Mouse (Mus musculus) skeletal muscle tissue, adult 2 months (tissue): ENCODE data around the gene Gm7247.
"Not testable (repeated sequence)": the region's sequence is repeated elsewhere in the genome, so short reads cannot be mapped to it uniquely, and the experiment has no call there.

Source experiments
- DNase-seq: peaks from one replicate; pipeline ENCODE4 v3.0.0-alpha.2; 2012; ENCODE audit warnings: low read depth, low spot score

The Gm7247 gene

DNA sequence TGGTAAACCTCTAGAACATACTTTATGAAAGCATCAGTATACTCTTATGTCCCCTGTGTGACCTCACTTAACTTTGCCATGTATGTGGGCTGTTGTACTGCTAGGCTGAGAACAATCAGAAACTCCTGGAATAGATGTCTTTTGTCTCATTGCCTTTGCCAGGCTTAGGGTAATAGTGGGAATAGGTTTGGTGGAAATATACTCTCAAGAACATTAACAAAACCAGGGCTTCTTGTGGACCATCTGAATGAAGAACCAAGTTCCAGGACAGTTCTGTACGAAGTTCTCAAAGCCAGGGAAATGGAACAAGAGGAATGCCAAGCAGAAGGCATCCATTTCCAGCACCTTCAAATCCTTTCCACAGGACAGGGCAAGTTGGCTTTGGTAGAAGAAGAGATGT is at the start of gene Gm7247:
Gene Gm7247, plus strand, starts transcription at position 301 of the 400 bp plus-strand sequence.
- no peak for DNase-seq

DNA sequence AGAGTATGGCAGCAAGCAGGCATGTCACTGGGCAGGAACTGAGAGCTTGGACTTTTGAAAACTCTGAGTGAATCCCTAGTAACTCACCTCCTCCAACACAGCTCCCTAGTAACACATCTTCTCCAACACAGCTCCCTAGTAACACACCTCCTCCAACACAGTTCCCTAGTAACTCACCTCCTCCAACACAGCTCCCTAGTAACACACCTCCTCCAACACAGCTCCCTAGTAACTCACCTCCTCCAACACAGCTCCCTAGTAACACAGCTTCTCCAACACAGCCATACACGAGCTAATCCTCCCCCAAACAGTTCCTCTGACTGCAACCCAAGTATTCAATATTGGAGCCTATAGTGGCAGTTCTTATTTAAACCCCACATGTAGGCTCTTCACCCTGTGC is 37.6 kb upstream of the Gm7247 start:
- no peak for DNase-seq

DNA sequence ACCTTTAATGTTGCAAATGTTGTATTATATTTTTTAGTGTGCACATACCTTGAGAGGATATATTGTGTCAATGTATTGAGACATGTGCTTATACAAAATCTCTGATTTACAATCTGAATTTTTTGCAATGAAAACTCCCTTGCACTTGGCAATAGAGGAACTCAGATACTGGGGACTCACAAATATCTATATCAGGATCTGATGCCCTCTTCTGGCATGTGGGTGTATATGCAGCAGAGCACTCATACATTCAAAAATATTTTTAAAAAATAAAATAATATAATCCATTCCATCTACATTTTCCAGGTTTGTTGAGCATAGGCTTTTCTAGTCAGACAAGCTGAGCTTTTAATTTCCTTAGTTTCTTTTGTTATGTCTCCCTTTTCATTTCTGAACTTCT is 15.5 kb upstream of the Gm7247 start:
- DNase-seq, result no peak

DNA sequence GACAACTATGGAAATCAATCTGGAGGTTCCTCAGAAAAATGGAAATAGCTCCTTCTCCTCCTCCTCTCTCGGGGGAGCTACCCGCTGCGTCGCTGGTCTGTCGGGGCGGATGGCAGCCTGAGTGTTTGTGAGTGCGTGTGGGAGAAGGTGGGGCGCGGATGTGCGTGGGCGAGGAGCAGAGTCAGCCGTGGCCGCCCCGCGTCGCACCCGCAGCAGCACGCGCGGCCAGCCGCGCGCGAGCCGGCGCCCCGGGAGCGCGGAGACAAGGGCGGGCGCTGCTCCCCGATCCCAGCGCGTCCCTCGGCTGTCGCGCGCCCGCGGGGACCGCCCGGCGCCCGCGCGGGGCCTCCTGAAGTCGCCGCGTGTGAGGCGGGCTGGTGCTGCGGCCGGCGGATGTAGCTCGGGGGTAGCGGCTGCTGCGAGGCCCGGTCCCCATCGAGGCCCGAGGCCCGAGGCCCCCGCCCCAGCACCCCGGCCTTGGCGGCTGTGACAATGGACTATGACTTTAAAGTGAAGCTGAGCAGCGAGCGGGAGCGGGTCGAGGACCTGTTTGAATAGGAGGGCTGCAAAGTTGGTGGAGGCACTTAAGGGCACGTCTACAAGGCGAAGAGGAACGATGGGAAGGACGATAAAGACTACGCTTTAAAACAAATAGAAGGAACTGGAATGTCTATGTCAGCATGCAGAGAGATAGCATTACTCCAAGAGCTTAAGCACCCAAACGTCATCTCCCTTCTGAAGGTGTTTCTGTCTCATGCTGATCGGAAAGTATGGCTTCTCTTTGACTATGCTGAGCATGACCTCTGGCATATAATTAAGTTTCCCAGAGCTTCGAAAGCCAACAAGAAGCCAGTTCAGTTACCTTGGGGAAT is 3.2 kb upstream of the Gm7247 start:
- no peak for DNase-seq

DNA sequence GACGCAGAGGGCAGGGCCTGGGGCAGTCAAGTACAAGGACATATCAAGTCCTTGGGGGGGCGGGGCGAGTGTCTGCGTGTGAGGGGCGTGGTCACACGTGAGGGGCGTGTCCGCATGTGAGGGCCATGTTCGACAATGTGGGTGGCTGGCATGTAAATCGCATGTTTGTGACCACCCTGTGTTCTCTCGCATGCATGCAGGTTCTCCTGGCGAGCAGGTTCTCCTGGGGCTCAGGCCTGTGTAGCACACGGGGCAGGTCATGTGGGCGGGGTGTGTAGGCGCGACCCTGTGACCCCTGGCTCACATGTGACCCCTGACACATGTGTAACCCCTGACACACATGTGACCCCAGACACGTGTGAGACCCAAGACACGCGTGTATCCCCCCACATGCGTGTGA is 21.2 kb downstream of the Gm7247 start:
- DNase-seq, result no peak

DNA sequence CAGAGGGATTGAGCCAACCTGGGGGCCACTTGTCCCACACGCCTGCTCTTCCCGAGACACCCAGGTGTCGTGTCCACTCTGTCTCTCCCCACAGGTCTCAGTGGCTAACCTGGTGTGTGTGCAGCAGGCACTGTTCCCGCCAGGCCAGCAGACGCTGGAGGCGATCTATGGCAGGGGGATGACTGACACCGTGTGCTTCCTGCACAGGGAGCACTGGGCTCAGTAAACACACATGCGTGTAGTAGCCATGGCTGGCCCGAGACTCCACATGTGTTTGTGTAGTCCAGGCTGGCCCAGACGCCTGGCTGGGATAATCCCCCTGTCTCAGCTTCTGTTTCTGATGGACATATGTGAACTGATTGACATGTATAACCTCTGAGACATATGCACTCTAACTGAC is 22.8 kb downstream of the Gm7247 start:
- no peak for DNase-seq

DNA sequence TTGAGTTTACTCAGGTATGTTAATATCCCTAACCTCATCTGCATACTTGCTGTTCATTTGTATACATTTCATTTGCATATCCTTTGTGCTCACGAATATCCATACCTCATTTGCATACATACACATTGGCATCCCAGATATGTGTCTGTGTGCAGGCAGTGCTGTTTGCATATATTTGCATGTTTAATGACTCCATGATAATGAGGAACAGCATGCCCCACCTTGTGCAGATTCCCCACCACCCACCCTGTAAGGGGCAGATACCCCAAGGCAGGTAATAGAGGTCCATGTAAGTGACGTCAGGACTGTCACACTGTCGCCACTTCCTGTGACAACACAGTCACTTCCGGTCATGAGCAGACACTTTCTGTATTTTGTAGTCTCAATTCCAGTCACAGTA is 24.2 kb downstream of the Gm7247 start:
- DNase-seq, result no peak

DNA sequence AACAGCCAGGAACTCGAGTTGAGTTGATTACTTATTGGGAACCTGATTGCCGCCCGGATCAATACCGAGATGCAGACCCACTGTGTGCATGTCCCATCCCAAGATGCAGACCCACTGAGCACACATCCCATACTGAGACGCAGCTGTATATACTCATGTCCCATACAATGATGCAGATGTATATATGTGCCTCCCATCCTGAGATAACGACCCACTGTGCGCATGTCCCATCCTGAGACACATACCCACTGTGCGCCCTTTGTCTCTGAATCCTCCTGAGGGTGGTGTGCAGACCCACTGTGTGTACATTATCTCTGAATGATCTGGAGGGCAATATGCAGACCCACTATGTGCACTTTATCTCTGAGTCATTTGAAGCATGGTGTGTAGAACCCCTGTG is 26.2 kb downstream of the Gm7247 start:
- DNase-seq, result no peak

DNA sequence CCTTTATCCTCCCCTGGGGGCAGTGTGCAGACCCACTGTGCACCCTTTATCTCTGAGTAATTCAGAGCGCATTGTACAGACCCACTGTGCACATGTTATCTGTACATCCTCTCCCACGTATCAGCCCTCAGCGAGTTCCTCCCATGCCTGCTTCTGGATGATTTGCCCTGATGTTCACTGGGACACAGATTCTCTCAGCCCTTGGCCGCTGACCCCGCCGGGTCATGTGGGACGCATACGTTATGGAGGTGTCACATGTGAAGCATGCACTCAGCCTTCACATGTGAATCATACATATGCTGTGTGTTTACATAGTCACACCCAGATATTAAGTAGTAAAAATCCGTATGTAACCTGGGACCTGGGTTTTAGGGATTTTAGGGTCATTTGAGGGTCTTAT is 26.7 kb downstream of the Gm7247 start:
- no peak for DNase-seq

DNA sequence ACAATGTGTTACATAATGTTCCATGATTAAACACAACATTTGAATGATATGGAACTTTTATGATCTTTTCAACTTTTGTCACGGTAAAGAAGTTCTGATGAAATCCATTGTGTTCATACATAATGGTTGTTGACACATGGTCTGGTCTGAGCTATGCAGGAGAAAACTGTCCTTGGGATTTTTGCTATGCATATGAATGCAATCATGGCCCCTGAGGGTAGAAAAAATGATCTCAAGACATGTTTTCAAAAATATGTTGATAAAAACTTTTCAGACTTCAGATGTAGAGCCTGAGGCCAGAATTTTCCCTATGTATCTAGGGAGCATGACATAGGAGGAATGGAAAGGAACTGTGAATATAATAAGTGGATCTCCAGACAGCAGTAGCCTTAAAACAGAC is 49.0 kb downstream of the Gm7247 start, which contains the start of gene Vmn2r88:
Gene Vmn2r88, plus strand, starts transcription at position 301 of the 400 bp plus-strand sequence.
- DNase-seq, result no peak

DNA sequence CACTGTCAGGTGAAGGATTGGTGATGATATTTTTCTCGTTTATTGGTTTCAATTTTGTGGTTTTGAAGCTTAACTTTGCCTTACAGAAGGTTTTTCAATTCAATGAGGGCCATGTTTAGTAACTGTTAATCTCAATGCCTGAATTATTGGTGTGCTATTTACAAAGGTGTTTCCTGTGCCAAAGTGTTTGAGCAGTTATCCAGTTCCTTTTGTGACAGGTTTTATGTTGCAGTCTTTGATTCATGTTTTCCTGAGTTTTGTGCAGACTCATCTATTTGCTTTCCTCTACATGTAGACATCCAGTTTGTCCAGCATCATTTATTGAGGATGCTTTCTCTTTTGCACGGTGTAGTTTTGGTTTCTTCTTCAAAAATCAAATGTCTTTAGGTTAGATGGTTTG is 62.3 kb downstream of the Gm7247 start:
- DNase-seq, result no peak

DNA sequence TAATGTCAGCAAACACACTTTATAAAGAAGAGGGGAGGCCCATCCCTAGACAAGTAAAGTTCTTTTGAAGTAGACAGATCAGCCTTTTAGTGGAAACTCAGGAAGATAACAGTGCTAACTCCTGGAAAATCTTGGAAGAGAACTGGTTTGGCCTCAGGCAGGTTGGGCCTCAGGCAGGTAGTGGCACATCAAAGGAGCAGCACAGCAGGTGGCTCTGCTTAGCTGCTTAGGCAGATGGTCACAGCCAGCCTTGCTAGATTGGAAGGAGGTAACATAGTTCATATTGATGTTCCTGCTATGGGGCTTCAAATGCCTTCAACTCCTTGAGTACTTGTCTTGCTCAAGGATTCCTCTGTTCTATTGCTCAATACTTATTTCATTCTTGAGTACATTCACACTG is 68.6 kb downstream of the Gm7247 start:
- DNase-seq, result not testable (repeated sequence)

DNA sequence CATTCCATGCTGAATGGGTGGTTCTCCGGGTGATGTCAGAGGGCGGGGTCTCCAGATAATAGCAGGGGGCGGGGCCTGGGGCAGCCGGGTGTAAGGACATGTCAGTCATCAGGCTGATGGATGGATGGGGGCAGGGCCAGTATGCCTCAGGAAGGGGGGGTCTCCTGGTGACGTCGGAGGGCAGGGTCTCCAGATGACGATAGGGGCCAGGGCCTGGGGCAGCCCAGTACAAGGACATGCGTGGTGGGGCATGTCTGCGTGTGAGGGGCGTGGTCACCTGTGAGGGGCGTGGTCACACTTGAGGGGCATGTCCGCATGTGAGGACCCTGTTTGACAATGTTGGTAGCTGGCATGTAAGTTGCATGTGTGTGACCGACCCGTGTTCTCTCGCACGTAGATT is 73.0 kb downstream of the Gm7247 start:
- DNase-seq, result no peak

DNA sequence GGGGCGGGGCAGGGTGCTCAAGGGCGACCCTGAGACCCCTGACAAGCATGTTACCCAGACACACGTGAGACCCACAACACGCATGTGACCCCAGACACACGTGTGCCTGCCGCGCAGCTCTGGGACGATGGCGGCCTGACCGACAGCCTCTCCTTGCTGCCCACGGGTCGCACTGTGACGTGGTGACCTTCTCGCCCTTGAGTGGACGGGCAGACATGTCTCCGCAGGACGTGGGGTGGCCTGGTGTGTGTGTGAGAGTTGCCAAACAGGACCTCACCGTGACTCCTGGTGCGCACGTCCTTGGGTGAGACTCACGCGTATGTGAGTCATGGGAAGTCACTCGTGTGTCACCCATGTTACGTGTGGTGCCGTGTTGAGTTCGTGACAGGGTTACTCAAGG is 73.5 kb downstream of the Gm7247 start:
- DNase-seq, result no peak

DNA sequence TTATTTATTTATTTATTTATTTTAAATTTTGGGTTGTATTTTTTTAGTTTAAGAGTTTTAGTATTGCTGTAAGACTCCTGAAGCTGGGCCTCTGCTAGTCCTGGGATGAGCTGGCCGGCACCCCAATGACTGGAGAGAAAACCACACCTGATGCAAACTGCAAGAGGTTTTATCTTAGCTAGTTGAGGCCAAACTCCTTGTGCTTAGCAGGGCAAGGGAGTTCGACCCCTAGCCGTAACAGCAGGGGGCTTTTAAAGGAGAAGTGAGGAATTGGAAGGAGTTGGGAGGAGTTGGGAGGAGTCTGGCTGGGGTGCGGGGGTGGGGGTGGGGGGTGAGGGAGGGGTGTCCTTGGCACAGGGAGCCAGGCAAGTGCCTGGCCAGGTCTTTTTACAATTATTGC is 77.4 kb downstream of the Gm7247 start:
- no peak for DNase-seq

DNA sequence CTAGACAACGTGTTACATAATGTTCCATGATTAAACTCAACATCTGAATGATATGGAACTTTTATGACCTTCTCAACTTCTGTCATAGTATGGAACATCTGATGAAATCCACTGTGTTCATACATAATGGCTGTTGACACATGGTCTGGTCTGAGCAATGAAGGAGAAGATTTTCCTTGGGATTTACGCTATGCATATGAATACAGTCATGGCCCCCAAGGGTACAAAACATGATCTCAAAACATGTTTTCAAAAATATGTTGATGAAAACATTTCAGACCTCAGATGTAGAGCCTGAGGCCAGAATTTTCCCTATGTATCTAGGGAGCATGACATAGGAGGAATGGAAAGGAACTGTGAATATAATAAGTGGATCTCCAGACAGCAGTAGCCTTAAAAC is 90.0 kb downstream of the Gm7247 start, which contains the start of gene Vmn2r89:
Gene Vmn2r89, plus strand, starts transcription at position 301 of the 400 bp plus-strand sequence.
- not testable (repeated sequence) for DNase-seq

DNA sequence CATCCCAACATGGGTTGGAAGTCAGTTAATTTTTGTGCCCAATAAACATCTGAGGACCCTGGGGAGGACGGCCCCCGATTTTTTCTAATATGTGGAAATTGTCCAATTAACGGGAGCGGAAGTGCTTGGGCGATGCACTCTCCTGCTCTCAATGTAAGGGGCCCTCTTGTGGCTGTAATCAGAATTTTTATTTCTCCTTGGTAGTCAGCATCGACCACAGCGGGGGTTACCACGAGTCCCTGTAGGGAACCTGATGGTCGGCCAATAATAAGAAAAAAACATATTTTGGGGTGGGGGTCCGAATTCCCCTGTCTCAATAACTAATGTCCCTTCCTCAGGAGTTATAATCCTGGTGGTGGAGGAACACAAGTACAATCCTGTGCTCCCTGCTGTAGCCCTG is 118.7 kb downstream of the Gm7247 start:
- DNase-seq, result not testable (repeated sequence)

DNA sequence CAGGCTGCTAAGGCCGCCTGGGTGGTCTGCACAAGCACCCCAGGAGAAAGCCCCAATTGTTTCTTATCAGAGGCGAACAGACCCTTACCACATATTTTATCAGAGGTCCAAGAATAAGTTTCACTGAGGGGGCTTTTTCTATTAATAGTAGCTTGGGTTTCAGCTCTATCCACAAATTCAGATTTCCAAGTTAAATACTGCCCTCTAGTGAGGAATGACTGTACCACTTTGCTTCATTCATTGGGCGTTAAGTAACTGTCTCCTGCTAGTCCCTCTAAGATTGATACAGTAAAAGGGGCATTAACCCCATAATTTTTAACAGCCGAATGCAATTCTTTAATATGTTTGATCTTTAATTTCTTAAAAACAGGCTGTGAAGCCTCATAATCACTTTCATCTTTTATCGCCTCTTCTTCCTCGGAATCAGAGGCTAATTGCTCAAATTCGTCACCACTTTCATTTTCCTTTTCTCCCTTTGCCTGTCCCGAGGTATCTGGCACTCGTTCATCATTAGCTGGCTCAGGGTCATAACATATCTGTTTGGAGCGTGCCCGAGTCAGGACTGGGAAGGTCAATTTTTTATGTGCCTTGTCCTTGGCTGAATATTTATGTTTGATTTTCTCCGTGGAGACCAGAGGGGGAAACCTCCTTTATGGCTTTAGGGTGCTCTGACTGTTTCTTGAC is 119.9 kb downstream of the Gm7247 start:
- DNase-seq, result not testable (repeated sequence)

DNA sequence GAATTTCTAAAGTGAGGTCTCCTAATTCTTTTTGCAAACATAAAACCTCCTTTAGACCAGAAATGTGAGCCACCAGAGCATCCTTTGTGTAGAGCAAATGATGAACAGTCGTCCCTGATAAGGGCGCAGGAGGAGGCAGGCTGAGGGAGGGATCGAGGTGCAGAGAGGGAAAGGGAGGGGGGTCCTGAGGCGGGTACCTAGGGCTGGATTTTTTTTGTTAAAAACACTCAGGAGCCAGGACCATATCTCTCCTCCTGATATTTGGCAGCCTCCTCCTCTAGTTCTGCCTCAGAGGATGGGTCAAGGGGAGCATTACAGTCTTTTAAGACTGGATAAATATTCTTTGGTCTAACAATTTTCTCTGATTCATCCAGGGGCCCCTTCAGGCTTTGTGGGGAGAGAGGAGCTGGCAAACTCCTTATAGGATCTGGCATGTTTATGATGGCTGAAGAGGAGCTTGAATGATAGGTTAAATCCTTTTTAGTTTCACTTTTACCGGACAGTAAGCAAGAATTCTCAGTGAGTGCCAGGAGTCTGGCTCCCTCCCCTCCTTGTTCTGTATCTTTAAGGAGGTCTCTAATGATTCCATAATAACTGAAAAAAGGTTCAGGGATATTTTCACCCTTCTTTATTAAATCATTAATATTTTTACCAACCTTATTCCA is 120.6 kb downstream of the Gm7247 start:
- no peak for DNase-seq

DNA sequence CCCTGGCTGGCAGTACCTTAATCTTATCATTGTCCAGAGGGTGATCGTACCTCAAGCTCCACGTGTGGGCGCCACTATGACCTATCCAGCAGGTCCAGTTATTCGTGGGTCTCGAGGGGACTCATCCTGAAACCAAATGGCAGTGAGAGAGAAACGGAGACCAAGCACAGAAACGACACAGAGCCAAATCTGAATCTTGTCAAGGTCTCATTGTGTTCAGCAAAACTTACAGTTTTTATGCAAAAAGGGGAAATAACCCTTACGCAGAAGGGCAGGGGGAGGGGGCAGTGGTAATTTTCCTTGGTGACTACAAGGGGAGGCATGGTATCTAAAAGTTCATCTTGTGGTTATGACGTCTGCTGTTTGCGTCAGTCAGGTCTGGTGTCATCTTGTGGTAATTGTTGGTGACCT is 121.4 kb downstream of the Gm7247 start:
- DNase-seq, result not testable (repeated sequence)

DNA sequence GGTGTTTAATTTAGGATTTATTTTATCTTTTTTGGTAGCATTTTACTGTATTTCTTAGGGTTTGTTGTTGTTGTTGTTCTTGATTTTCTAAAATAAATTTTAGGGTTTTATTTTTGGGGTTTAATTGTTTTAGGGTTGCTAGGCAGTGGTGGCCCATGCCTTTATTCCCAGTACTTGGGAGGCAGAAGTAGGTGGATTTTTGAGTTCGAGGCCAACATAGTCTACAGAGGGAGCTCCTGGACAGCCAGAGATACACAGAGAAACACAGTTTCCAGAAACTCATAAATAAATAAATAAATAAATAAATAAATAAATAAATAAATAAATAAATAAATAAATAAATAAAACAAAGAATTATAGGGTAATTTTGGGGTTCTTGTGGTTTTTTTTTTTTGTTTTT is 122.1 kb downstream of the Gm7247 start:
- DNase-seq, result no peak

DNA sequence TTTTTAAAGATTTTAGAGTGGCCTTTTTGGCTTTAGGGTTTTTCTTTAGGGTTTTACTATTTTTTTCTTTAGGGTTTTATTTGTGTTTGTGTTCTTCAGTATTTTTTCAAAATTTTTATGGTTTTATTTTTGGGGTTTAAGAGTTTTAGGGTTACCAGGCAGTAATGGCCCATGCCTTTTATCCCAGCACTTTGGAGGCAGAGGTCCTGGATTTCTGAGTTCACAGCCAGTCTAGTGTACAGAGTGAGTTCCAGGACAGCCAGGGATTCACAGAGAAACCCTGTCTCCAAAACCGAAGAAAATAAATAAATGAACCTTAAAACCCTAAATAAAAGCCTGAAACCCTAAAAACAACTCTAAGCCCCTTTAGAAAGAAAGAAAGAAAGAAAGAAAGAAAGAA is 124.6 kb downstream of the Gm7247 start:
- DNase-seq, result no peak
